Mouse (Mus musculus): Measurements from ENCODE around the gene Sema3b. TPM values are rescaled to one million over a fixed set of nuclear protein-coding genes. Genes with fewer than 3 reads are reported as not detected.

Sema3b gene
- total RNA-seq, 2 experiments from 2014 or later = 50.9 to 52.0 TPM

- DNase-seq (ENCODE audit: low spot score in 2 of 2) = peak in 1 of 2 experiments; percentile 64
Measured at GRCm38 (mm10) chr9:107633661-107634405, 24.8 kb upstream of the Sema3b start.

DNA sequence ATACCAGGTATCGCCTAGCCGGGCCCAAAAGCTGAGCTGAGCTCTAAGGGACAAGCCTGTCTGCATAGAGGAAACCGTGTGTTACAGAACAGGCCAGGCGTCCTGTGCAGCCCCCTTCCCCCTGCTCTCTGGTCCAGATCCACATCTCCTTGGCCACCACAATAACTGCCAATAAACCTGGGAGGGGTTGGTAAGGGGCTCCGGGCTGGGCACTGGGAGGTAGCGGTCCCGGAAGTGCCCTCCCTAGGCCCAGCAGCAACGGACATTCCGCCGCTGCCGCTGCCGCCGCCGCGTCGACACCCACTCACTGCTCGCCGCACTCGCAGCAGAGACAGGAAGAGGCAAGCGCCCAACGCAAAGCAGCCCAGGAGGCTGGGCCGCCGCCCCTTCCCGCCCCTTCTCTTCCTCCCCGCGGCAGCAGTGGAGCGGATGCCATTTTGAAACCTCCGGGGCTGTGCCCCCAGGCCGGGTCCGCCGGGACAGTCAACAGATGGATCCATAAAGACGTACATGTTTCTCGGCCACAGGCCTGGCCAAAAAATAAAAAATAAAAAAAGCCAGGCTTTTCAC, 24.1 kb upstream of the Sema3b start:
- peak; percentile 72 to 86 for DNase-seq (ENCODE audit: low spot score in 2 of 2)

GRCm38 (mm10) chr9:107632478-107632877, 23.4 kb upstream of the Sema3b start:
- DNase-seq (ENCODE audit: low spot score in 2 of 2) = peak in 1 of 2 experiments; percentile 58

- no peak for DNase-seq (ENCODE audit: low spot score in 2 of 2)
Measured at GRCm38 (mm10) chr9:107631861-107632260, 22.8 kb upstream of the Sema3b start.

- no peak for DNase-seq (ENCODE audit: low spot score in 2 of 2)
Measured at GRCm38 (mm10) chr9:107631311-107631826, 22.3 kb upstream of the Sema3b start.

DNA sequence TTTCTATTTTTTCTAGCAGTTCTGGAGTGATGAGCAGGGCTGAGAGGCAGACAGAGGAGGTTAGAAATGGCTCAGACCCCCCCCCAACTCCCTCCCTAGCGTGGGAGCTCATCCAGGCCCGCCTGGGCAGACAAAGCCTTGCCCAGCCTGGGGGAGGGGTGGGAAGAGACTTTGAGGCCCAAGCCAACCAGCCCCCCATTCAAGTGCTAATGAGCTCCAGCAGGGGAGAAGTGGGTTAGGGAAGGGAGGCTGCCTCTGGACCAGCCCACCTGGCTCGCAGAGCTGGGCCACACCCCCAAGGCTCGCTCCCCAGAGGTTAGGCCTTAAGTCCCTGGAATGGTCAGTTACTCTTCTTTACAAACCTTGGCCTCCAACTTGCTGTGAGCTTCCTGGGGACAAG, 21.5 kb upstream of the Sema3b start:
- DNase-seq (ENCODE audit: low spot score in 2 of 2) = peak in 1 of 2 experiments; percentile 35

DNA sequence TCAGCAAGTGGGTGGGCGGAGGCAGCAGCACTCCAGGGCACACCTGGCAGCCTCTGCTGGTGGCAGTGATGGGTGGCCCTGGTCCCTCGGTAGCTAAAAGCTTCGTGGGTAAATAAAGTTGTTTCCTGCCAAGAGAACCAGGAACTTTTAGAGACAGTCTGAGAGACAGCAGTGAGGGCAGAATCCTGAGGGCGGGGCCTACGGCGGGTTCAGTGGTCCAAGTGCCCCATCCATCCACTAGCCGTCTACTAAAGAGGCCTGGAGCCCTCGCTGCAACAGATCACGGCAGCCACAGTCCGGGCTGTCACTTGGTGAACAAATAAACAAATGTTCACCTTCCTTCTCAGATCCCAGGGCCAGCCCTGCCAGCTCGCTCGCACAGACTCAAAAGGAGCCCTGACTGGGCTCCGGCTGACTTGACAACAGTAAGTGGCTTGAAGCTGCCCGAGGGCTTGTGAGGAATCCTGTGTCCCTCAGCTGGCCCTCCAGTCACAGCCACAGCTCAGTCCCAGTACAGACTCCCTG, 20.9 kb upstream of the Sema3b start:
- DNase-seq (ENCODE audit: low spot score in 2 of 2) = no peak

DNA sequence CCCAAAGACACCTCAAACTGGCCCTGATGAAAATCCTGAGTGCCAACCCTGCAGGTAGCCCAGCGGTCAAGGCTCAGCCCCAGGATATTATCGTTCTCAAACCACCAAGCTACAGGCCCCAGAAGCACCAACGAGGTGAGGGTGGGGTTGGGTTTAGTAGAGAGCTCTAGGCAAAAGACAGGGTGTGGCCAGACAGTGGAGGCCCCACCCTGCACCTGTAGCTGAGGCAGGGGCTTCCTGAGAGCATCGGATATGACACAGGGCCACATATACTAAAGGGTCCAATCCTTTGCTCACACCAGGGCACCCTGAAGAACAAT, 20.3 kb upstream of the Sema3b start:
- no peak for DNase-seq (ENCODE audit: low spot score in 2 of 2)

GRCm38 (mm10) chr9:107628721-107629410, 19.8 kb upstream of the Sema3b start:
- no peak for DNase-seq (ENCODE audit: low spot score in 2 of 2)

GRCm38 (mm10) chr9:107627387-107628255, 18.6 kb upstream of the Sema3b start:
- DNase-seq (ENCODE audit: low spot score in 2 of 2) = no peak

DNA sequence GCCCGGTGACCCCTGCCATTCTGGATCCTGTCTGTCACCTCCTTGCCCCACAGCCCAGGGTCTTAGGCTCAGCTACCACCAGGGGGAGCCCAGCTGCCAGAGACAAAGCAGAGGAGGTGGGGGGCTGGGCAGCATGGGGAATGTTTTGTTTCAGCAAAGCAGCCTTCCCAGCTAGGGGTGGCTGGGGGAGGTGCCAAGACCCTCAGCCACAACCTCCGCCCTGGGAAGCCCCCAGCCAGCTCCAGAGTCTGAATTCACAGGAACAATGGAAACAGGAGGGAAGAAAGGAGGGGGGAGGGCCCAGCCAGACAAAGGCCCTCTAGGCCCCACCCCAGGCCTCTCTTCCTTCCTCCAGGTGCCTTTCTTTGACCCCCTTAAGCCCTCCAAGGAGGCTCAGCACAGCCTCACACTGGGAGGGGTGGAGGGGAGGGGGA, 17.8 kb upstream of the Sema3b start:
- peak; percentile 78 to 90 for DNase-seq (ENCODE audit: low spot score in 2 of 2)

- peak in 1 of 2 experiments; percentile 59 for DNase-seq (ENCODE audit: low spot score in 2 of 2)
Measured at GRCm38 (mm10) chr9:107626158-107626843, 17.3 kb upstream of the Sema3b start.

DNA sequence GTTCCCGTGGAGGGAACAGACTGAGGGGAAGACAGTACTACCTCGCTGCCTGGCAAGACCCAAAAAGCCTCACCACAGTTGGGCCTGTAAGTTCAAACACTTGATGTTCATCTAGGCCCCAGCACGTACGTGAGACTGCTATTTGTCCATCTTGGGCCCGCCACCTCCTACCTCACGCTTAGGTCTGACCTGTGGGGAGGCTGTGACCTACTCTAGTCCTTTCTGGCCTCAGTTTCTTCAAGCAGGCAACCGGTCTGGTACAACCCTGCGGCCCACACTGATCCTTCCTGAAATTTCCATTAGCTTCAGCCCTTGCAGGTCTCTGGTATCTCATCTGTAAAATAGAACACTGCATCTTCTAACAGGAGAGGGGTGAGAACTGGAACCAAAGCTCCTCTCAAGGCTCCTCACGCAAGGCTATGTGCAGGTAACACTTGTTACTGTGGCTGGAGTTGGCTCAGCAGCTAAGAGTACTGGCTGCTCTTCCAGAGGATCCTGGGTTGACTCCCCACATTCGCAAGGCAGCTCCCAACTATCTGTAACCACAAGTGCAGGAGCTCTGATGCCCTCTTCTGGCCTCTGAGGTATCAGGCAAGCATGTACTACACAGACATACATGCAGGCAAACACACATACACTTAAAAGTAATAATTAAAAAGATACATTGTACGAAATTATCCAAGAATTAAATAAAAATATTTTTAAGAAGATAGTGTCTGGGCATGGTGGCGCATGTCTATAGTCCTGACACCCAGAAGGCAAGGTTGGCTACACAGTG, 16.5 kb upstream of the Sema3b start:
- no peak for DNase-seq (ENCODE audit: low spot score in 2 of 2)

DNA sequence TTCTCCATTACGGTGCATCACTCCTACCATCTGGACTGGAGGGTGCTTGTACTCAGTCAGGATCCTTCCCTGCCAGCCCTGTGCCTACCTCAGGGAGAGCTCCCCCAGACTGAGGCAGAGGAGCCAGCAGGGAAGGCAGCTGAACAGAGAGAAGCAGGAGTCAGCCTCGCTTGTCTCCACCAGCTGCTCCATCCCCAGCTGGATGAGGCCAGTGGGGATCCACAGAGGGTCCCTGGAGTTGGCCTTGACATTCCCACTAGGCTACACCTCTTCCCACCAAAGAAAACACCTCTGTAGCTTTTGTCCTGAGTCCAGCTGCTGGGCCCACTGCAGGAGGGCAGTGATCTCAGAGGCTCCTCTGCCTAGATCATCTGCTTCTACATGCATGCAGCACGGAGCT, 15.9 kb upstream of the Sema3b start:
- DNase-seq (ENCODE audit: low spot score in 2 of 2) = no peak

- no peak for DNase-seq (ENCODE audit: low spot score in 2 of 2)
Measured at GRCm38 (mm10) chr9:107624539-107624938, 15.5 kb upstream of the Sema3b start.

DNA sequence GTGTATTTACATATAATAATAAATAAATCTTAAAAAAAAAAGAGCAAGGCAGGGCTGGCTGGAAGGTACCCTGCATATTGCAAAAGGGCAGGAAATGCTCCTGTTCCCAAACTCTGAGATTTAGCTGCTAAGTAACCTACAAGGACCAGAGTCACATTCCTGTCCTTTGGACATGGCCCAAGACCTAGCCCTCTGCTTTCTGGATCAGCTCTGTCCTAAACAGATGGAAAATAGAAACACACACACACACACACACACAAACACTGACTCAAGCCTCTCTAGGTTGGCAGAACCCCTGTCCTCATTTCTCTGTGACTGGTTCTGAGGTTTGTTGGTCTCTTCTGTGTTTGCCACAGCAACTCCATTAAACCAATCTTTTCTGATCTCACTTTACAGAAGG, 11.9 kb upstream of the Sema3b start:
- DNase-seq (ENCODE audit: low spot score in 2 of 2) = no peak

DNA sequence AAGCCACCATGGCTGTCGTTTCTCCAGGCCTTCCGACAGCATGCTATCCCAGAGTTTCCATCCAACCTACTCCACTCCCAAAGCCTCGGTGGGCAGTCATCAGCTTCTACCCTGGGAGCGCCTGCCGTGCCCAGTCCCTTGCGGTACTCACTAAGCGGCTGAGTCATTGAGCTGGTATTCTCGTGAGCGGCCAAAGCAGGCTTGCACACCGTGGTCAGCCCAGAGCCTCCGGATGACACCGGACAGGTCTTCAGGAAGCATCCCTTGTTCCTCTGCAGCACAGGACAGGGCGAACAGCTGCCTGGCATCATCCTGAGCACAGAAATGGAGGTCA, 10.5 kb upstream of the Sema3b start:
- DNase-seq (ENCODE audit: low spot score in 2 of 2) = no peak

DNA sequence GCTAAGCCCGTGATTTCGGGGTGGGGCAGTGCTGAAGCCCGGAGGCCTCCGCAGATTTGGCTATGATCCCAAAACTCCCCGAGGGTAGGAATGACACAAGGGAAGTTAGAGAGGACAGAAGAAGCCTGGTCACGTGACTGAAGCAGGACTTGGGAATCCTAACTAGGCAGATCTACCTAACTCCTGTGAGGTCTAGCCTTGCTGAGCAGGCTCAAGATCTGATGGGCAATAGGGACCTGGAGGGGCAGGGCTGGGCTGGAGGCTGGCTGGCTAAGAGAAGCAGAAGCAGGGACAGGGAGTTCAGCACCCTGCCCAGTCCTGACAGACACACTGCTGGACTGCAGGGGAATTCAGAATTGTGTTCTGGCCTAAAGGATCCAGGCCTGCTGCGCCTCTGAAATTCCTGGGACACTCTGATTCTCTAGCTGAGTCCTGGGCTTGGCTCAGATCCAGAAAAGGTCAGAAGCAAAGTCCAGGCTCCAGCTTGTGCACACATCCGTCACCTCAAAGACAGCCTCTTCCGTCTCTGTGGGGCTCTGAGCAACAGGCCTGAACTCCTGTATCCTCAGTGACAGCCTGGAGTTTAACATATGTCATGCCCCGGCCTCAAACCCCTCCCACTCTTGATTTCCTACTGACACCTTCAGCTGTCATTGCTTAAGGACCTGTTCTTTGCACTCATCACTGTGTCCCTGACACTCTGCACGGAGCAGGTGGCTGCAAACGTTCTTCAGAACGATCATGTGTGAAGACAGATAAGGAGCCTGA, 9.9 kb upstream of the Sema3b start:
- no peak for DNase-seq (ENCODE audit: low spot score in 2 of 2)

GRCm38 (mm10) chr9:107618098-107618497, 9.1 kb upstream of the Sema3b start:
- no peak for DNase-seq (ENCODE audit: low spot score in 2 of 2)
